Mouse (Mus musculus) neural tube, embryonic 14.5 days (tissue): ENCODE measurements around the gene Zer1. TPM values are rescaled to one million over a fixed set of nuclear protein-coding genes. Genes with fewer than 3 reads are reported as not detected.
"Not testable (repeated sequence)": the region's sequence is repeated elsewhere in the genome, so short reads cannot be mapped to it uniquely, and the experiment has no call there.

ENCODE experiments used
- ATAC-seq: fragments of 200-750 bp; cut with Nextera tagmentation; 2 replicates; pipeline ENCODE4 v1.8.0; 2017; ENCODE audit warnings: low read depth, mild to moderate bottlenecking, moderate TSS enrichment, moderate library complexity
- H3K27ac ChIP-seq: fragments of 300-500 bp; sonication (generic); 2 replicates; pipeline ENCODE4 v1.5.1; 2014; ENCODE audit warnings: low read depth, mild to moderate bottlenecking, control low read depth, low read length, moderate library complexity, mixed read lengths
- H3K27me3 ChIP-seq: fragments of 300-500 bp; sonication (generic); 2 replicates; pipeline ENCODE4 v1.6.1; 2014; ENCODE audit warnings: low read length; ENCODE audit not compliant: control insufficient read depth, insufficient read depth
- H3K36me3 ChIP-seq: fragments of 300-500 bp; sonication (generic); 2 replicates; pipeline ENCODE4 v1.6.1; 2014; ENCODE audit warnings: low read length, mixed read lengths; ENCODE audit not compliant: control insufficient read depth, insufficient read depth
- H3K4me1 ChIP-seq: fragments of 300-500 bp; sonication (generic); 2 replicates; pipeline ENCODE4 v1.6.1; 2014; ENCODE audit warnings: low read length; ENCODE audit not compliant: control insufficient read depth, insufficient read depth
- H3K4me2 ChIP-seq: fragments of 300-500 bp; sonication (generic); 2 replicates; pipeline ENCODE4 v1.6.1; 2014; ENCODE audit warnings: mild to moderate bottlenecking, low read depth, low read length, control low read depth
- H3K4me3 ChIP-seq: fragments of 300-500 bp; sonication (generic); 2 replicates; pipeline ENCODE4 v1.5.1; 2014; ENCODE audit warnings: low read depth, low read length, control low read depth, mixed read lengths
- H3K9ac ChIP-seq: fragments of 300-500 bp; sonication (generic); replicated peaks from 2 replicates; pipeline ENCODE4 v1.6.1; 2014; ENCODE audit warnings: low read depth, mild to moderate bottlenecking, control low read depth, low read length, mixed read lengths
- H3K9me3 ChIP-seq: fragments of 300-500 bp; sonication (generic); 2 replicates; pipeline ENCODE4 v1.6.1; 2016; ENCODE audit warnings: low read length; ENCODE audit not compliant: control insufficient read depth
- WGBS: fragments of 180-500 bp; shearing (Covaris S2); extraction: QIAGEN DNeasy Blood & Tissue Kit; methylation state at CpG from one replicate; pipeline ENCODE4 v1.1.7; 2014; 5-methylcytosine and 5-hydroxymethylcytosine counted together
- polyA plus RNA-seq: library from polyadenylated mRNA; unstranded; fragments of >200 nt; fragmentation: Nextera tagmentation; extraction: Ambion mirVana; gene quantifications from 2 replicates; pipeline ENCODE4 v1.2.1, GENCODE M21; 2014

Zer1 gene
- polyA plus RNA-seq = 16.0 and 20.9 TPM in 2 replicates

GRCm38 (mm10) chr2:30124472-30125274 lies at the start of gene Zer1:
Gene Zer1, minus strand, starts transcription at chr2:30124585.
- H3K4me2 ChIP-seq = peak within 1 kb of the TSS; percentile 96
- peaks cover 26% of the 10 kb centered on the region for H3K4me1 ChIP-seq
- peak within 1 kb of the TSS; percentile 91 for H3K27ac ChIP-seq
- H3K36me3 ChIP-seq = no peaks in the 10 kb centered on the region
- 10% methylated on average over 31 of the region's 31 CpGs for WGBS
- H3K9ac ChIP-seq = peak within 1 kb of the TSS; percentile 74
- no peaks in the 10 kb centered on the region for H3K9me3 ChIP-seq
- no peaks in the 10 kb centered on the region for H3K27me3 ChIP-seq
- peak within 1 kb of the TSS; percentile 63 for H3K4me3 ChIP-seq
- peak; percentile 96 for ATAC-seq

GRCm38 (mm10) chr2:30173541-30174240 lies 49.3 kb upstream of the Zer1 start:
- ATAC-seq = no peak
- H3K27me3 ChIP-seq = no peaks in the 10 kb centered on the region
- no peak overlapping the region for H3K4me3 ChIP-seq
- H3K36me3 ChIP-seq = peaks cover 18% of the 10 kb centered on the region
- peaks cover 5% of the 10 kb centered on the region for H3K4me1 ChIP-seq
- H3K9ac ChIP-seq = no peak overlapping the region
- no peak overlapping the region for H3K27ac ChIP-seq
- 98% methylated on average over 20 of the region's 20 CpGs for WGBS
- H3K9me3 ChIP-seq = no peaks in the 10 kb centered on the region
- H3K4me2 ChIP-seq = no peak overlapping the region

GRCm38 (mm10) chr2:30171997-30172382 lies 47.6 kb upstream of the Zer1 start:
- Histone ChIP-seq H3K9ac (peak overlapping the region; percentile 80), H3K4me1 (no peaks in the 10 kb centered on the region), H3K9me3 (no peaks in the 10 kb centered on the region), H3K4me2 (peak overlapping the region; percentile 89), H3K36me3 (peaks cover 18% of the 10 kb centered on the region), H3K27me3 (no peaks in the 10 kb centered on the region), H3K27ac (peak overlapping the region; percentile 94), H3K4me3 (peak overlapping the region; percentile 57)
- 2% methylated on average over 19 of the region's 19 CpGs for WGBS
- peak; percentile 39 for ATAC-seq

- peak within 1 kb of the TSS; percentile 89 for H3K4me2 ChIP-seq
- ATAC-seq = peak; percentile 98
- peak within 1 kb of the TSS; percentile 57 for H3K4me3 ChIP-seq
- H3K36me3 ChIP-seq = peaks cover 18% of the 10 kb centered on the region
- under 1% methylated on average over 73 of the region's 75 CpGs for WGBS
- no peaks in the 10 kb centered on the region for H3K27me3 ChIP-seq
- H3K27ac ChIP-seq = peak within 1 kb of the TSS; percentile 94
- H3K9me3 ChIP-seq = no peaks in the 10 kb centered on the region
- no peaks in the 10 kb centered on the region for H3K4me1 ChIP-seq
- peak within 1 kb of the TSS; percentile 80 for H3K9ac ChIP-seq
Observed at GRCm38 (mm10) chr2:30171371-30171996, 47.1 kb upstream of the Zer1 start, which contains the start of gene Endog. Gene Endog, plus strand, starts transcription at chr2:30171493.

GRCm38 (mm10) chr2:30166677-30167076 lies 42.3 kb upstream of the Zer1 start:
- 57% methylated on average over 4 of the region's 4 CpGs for WGBS
- Histone ChIP-seq H3K4me1 (no peaks in the 10 kb centered on the region), H3K9me3 (no peaks in the 10 kb centered on the region), H3K4me3 (no peak overlapping the region), H3K36me3 (no peaks in the 10 kb centered on the region), H3K9ac (no peak overlapping the region), H3K27ac (no peak overlapping the region), H3K27me3 (no peaks in the 10 kb centered on the region), H3K4me2 (no peak overlapping the region)
- no peak for ATAC-seq

GRCm38 (mm10) chr2:30164340-30164932 lies 40.1 kb upstream of the Zer1 start:
- H3K9me3 ChIP-seq = no peaks in the 10 kb centered on the region
- H3K4me3 ChIP-seq = no peak overlapping the region
- H3K27me3 ChIP-seq = no peaks in the 10 kb centered on the region
- no peak for ATAC-seq
- no peak overlapping the region for H3K9ac ChIP-seq
- no peak overlapping the region for H3K27ac ChIP-seq
- no peaks in the 10 kb centered on the region for H3K36me3 ChIP-seq
- no peaks in the 10 kb centered on the region for H3K4me1 ChIP-seq
- whole genome bisulfite sequencing = 60% methylated on average over 9 of the region's 9 CpGs
- no peak overlapping the region for H3K4me2 ChIP-seq

- Histone ChIP-seq H3K4me2 (no peak overlapping the region), H3K36me3 (no peaks in the 10 kb centered on the region), H3K27me3 (no peaks in the 10 kb centered on the region), H3K4me1 (no peaks in the 10 kb centered on the region), H3K9ac (no peak overlapping the region), H3K4me3 (no peak overlapping the region), H3K27ac (no peak overlapping the region), H3K9me3 (no peaks in the 10 kb centered on the region)
- ATAC-seq = no peak
Observed at GRCm38 (mm10) chr2:30161809-30162208, 37.4 kb upstream of the Zer1 start.

- H3K4me1 ChIP-seq, ATAC-seq: not testable (repeated sequence)
- 76% methylated on average over 6 of the region's 10 CpGs for WGBS
Observed at GRCm38 (mm10) chr2:30159871-30160270, 35.5 kb upstream of the Zer1 start.

More at GRCm38 (mm10) chr2:30159871-30160270, 35.5 kb upstream of the Zer1 start:
- H3K27me3 ChIP-seq, H3K9ac ChIP-seq, H3K36me3 ChIP-seq, H3K27ac ChIP-seq, H3K9me3 ChIP-seq, H3K4me2 ChIP-seq, H3K4me3 ChIP-seq: not testable (repeated sequence)
